Mouse (Mus musculus): ENCODE data around the gene Nedd4.

Nedd4 gene

DNA sequence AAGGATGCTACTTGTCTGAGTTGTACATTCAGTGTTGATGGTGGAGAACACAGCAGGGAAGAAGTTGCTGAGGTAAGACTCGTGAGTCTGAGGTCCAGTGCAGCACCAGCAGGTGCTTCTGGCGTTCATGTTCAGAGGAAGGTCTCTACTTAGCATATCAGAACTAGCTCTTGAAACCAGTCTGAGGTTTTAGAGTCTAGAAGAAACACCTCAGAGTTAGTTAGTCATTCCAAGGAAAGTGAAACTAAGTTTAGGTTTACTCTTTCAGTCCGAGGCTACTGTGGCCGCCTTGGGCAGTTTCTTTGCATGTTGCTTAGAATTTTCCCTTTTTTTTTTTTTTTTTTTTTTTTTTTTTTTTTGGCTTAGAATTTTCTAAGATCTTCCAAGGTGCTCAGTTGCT, 16.6 kb downstream of the Nedd4 start:
- DNase-seq (ENCODE audit: extremely low spot score), result no peak

DNA sequence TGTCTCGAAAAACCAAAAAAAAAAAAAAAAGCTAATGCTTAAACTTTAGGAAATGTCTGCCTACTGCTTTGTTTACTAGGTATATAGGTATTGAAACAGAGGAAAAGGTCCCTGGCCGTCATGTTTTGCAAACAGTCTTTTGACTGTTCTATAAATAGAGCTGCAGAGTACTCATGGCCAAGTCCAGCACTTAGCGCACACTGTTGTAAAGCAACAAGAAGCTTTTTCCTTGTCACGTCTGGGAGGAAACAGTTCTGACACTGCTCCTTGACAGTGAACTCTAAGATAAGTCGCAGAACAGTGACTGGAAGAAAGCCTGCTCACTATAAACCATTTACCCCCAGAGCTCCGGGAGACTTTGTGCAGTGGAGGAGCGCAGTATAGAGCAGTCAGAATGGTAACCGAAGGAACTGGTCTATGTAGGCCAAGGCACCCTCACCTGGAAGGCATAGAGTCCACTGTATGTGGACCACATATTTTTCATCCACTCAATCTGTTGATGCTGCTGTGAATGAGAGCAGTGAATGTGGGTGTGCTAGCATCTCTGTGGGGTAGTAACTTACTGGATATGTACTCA, 19.6 kb downstream of the Nedd4 start:
- DNase-seq (ENCODE audit: extremely low spot score), result no peak

GRCm38 (mm10) chr9:72683268-72683667, 21.1 kb downstream of the Nedd4 start:
- no peak for DNase-seq (ENCODE audit: extremely low spot score)

GRCm38 (mm10) chr9:72685231-72685630, 23.1 kb downstream of the Nedd4 start:
- no peak for DNase-seq (ENCODE audit: extremely low spot score)

- no peak for DNase-seq (ENCODE audit: extremely low spot score)
These were observed 24.4 kb downstream of the Nedd4 start for GRCm38 (mm10) chr9:72686506-72686905.

GRCm38 (mm10) chr9:72689522-72689921, 27.4 kb downstream of the Nedd4 start:
- no peak for DNase-seq (ENCODE audit: extremely low spot score)

DNA sequence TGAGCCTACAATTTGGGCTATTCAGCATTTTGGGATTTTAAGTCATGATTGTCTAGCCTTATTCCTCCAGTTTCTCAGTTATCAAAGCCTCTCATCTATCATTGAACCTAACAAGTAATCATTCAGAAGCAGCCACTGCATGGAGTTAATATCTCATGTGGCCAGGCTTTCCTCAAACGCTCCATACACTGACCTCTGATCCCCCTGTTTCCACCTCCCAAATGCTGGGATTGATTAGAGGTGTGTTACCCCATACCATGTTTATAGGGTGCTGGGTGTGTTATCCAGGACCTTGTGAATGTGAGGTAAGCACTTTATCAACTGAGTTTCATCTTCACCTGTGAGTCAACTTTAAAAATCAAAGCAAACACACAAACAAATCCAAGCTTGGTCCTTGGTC, 28.7 kb downstream of the Nedd4 start:
- no peak for DNase-seq (ENCODE audit: extremely low spot score)

DNA sequence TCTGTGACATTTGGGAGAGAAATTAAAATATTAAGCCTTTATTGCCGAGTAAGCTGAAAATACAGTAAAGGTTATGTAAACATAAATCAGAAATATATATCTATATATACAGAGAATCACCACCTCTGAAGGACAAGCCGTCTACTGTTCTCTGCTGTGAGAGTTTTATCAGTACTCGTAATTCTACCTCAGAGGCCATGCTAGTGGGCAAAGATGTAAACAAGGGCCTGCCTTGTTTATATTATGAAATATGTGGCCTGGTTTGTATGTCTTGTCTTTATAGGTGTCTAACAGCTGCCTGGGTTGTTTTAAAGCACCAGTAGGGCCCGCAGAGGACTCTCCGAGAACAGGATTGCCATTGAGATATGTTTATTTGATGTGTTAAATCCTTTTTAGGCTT, 29.8 kb downstream of the Nedd4 start:
- DNase-seq (ENCODE audit: extremely low spot score), result no peak

GRCm38 (mm10) chr9:72693081-72693696, 31.0 kb downstream of the Nedd4 start:
- no peak for DNase-seq (ENCODE audit: extremely low spot score)

DNA sequence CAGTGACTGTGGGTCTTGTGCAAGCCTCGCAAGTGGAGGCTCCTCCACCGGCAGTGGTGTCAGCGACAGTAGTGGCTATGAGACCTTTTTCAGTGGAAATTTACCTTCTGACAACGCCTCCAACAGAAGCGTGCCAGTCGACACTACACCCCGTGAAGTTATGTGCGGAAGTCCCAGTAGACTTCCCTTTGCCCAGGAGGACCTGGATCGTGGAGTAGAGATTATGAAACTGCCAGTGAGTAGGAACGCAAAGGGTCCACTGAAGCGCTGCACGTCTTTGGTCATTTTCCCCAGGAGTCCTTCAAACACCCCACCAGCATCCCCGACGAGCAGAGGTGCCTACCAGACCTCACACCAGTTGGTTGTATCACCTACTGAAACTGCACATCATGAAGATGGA, 31.7 kb downstream of the Nedd4 start:
- DNase-seq (ENCODE audit: extremely low spot score), result no peak

DNA sequence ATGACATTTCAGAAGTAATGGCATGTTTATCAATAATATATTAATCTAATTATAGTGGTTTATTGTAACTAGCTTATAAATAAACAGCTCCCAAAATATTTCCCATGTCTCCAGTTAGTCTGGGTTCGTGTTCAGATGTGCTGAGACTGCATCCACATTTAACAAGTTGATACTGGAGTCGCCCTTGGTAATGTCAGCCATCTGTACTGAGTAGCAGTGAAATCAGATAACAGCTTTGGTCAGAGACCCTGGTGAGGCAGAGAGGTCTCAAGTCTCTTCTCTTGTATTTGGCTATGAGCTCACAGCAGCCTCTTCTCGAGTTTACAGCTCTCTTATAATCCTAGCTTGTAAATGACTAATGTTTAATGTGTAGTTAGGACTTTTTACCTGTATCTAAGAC, 34.4 kb downstream of the Nedd4 start:
- DNase-seq (ENCODE audit: extremely low spot score), result no peak

DNA sequence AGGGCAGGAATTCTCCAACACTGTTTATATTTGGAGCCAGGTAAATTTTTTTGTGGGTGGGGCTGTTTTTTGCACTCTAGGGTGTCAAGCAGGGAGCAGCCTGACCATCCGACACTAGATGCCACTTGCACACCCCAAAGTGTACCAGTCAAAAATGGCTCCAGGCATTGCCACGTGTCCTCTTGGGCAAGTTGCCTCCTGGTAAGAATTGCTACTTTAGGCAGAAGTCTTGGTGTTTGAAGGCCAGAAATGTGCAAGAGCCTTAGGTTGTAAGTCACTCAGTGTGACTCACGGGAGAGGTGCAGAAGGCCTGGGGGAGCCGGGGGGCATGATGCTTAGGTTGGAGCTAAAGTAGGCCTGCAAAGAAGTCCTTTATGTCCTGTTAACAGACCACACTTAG, 35.6 kb downstream of the Nedd4 start:
- no peak for DNase-seq (ENCODE audit: extremely low spot score)

GRCm38 (mm10) chr9:72699702-72700101, 37.6 kb downstream of the Nedd4 start:
- DNase-seq (ENCODE audit: extremely low spot score), result no peak

DNA sequence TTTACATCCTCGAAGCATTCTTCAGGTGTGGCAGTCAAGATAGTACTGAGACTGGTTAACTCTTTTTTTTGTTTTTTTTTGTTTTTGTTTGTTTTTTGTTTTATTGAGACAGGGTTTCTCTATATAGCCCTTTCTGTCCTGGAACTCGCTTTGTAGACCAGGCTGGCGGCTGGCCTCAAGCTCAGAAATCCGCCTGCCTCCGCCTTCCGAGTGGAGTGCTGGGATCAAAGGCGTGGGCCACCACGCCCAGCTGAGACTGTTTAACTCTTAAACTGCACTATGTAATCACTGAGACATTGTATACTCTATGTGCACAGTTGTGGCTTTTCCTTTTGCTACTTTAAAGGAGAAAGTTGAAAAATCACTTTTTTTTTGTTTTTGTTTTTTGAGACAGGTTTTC, 39.3 kb downstream of the Nedd4 start:
- no peak for DNase-seq (ENCODE audit: extremely low spot score)

DNA sequence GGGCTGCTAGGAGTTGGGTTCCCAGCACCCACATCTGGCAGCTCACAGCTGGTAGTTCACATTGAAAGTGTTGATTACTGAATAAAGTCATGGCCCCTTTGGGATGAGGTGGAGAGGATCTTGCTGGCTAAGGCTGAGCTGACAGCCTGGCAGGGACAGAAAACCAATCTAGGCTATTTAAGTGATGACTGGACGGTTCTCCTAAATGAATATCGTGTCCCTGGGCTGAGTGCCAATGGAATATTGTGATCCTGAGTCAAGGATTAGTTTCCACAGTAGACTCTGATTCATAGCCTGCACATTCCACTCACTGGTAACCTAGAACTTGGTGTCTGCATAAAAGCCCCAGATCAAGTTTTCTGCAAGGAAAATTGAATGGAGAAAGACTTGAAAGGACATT, 39.9 kb downstream of the Nedd4 start:
- DNase-seq (ENCODE audit: extremely low spot score), result no peak

GRCm38 (mm10) chr9:72703142-72703541, 41.0 kb downstream of the Nedd4 start:
- no peak for DNase-seq (ENCODE audit: extremely low spot score)

GRCm38 (mm10) chr9:72703754-72704153, 41.6 kb downstream of the Nedd4 start:
- DNase-seq (ENCODE audit: extremely low spot score), result no peak

- DNase-seq (ENCODE audit: extremely low spot score), result no peak
These were observed 43.1 kb downstream of the Nedd4 start for GRCm38 (mm10) chr9:72705270-72705669.

DNA sequence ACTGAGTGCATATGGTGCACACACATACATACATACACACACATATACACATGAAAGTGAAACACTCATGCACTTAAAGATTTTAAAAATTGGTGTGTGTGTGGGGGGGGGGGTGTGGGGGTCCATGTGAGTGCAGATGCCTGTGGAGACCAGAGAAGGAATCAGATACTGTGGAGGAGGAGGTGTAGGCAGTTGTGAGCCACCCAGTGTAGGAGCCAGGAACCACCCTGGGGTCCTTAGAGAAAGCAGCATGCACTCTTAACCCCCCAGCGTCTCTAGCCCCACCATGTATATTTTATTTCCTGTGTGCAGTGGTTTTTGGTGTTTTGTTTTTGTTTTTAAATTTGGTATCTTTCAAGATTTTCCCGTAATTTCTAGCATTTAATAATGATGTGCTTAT, 45.9 kb downstream of the Nedd4 start:
- no peak for DNase-seq (ENCODE audit: extremely low spot score)

GRCm38 (mm10) chr9:72708690-72709089, 46.5 kb downstream of the Nedd4 start:
- DNase-seq (ENCODE audit: extremely low spot score), result no peak

DNA sequence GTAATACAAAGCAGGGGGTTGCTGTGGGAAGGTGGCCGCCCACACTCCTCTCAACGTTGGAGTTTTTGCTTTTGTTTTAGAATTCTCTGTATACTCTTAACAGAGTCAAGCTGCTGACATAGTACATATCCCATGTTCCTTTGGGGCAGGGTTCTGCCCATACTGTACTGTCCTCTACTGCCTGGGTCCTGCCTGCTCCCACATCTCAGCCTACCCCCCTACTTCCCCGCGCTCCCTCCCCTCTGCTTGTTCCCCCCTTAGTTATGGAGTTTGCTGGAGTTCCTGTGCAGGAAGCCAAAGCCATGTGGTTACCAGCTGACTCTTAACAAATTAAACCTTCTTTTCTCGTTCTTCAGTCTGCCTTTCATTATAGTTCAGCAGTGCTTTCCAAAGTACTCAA, 47.9 kb downstream of the Nedd4 start:
- DNase-seq (ENCODE audit: extremely low spot score), result no peak

DNA sequence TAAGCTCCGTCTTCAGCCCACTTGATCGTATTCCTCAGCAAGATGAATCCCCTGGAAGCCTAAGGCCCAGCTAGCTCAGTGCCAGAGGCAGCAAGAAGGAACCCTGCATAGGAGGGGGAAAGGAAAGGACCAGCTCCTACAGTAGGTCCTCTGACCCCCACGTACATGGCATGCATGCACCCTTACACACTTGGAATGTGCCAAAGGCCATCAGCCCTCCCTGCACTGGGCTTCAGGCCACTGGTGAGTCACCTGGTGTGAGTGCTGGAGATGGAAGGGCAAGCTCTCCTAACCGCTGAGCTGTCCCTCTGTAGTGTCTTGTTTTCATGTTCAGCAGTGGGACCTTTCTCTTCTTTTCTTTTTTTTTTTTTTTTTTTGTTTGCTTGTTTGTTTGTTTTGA, 52.8 kb downstream of the Nedd4 start:
- DNase-seq (ENCODE audit: extremely low spot score), result no peak

GRCm38 (mm10) chr9:72716200-72716599, 54.1 kb downstream of the Nedd4 start:
- DNase-seq (ENCODE audit: extremely low spot score), result no peak

GRCm38 (mm10) chr9:72719143-72719542, 57.0 kb downstream of the Nedd4 start:
- DNase-seq (ENCODE audit: extremely low spot score), result no peak
